Mouse (Mus musculus): ENCODE data around the gene Fam160a1.

DNA sequence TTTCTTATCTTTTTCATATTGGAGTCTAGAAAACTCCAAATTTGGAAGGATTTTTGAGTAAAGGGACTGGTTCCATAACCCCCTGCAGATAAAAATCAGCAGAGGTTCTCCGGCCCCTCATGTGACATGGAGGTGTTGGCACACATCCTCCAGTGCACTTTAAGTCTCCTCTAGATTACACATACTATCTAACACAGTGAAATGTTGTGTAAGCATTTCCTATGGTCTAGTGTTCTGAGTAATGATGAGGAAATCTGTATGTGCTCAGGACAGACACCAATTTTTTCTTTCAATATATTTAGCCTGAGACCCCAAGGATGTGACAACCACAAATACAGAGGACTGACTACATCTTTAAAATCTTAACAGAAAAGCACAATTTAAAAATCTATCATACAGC lies 33.0 kb upstream of the Fam160a1 start:
- TF ChIP-seq CTCF (IDR thresholded peaks at IDR 0.05; ENCODE audit: low read depth) (no peak), EP300 (IDR thresholded peaks at IDR 0.05; ENCODE audit: low read depth) (no peak)
